Mouse (Mus musculus) gastrocnemius, postnatal 14 days (tissue): Measurements from ENCODE around the gene Rnaset2b. TPM values are rescaled to one million over a fixed set of nuclear protein-coding genes. Genes with fewer than 3 reads are reported as not detected.
"Not testable (repeated sequence)": the region's sequence is repeated elsewhere in the genome, so short reads cannot be mapped to it uniquely, and the experiment has no call there.

Experiments used
- DNase-seq: peaks from one replicate; pipeline ENCODE4 v3.0.0; 2021; ENCODE audit warnings: mixed read lengths
- intact Hi-C: fragments of 180-260 bp; cut with DNase I; formaldehyde crosslinking; loops from one replicate; pipeline ENCODE4 v1.15.1; 2025; ENCODE audit warnings: low total_unique reads
- total RNA-seq, 2 experiments: library from RNA; stranded (reverse); gene quantifications; 2 replicates each; pipeline ENCODE4 v1.2.3; 2021

The Rnaset2b gene
- total RNA-seq, 2 experiments from 2014 or later, result 96.9 to 106 TPM

DNA sequence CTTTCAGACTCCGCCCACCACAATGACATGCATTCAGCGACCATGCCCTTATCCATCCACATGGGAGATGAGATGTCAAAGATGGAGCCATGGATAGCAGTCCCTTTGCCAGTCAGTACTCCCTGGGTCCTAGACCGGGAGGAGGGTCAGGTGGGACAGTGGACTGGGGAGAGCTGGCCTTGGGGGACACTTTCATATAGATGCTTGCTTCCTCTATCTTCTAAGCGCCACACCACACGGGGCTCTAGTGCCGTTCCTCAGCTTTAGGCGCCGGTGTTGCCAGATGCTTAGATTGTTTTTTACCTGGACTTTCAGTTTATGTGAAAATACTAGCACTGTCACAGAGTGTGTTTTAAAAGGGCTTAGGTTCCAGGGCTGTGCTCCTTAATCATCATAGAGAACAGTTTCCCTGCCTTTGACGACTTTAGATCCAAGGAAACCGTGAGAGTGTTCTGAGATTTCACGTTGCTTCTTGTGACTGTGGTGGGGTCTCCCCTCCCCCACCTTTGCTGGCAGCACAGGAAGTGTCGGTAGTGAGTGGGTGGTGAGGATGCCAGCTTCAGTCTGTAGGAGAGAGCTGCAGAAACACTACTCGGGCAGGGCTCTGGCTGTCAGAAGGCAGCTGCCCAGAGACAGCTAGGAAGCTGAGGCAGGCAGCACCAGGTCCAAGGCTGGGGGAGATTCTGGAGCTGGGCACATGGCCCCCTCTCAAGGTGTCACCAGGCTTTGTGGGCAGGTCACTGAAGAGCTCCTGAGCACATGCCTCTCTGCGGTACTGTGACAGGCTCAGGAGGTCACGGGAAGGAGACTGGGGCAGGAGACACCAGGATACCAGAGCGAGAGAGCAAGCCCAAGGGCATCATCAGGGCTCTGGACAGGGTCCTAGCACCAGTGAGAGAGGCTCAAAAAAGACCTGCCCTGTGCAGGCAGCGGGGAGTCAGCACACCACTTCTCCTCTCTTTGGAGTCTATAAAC is 63.0 kb downstream of the Rnaset2b start:
- DNase-seq, intact Hi-C loops: not testable (repeated sequence)

Other genes starting within 250 kb of the Rnaset2b start
- gene Ezr, start 187.8 kb upstream of the Rnaset2b start, total RNA-seq, result 10 to 100 TPM; 10.3 to 16.5 TPM
- 10 to 100 TPM; 19.1 to 20.5 TPM for gene Rsph3b, start 22.0 kb upstream of the Rnaset2b start, total RNA-seq
- 1 to 10 TPM; 7.8 to 8.0 TPM for gene Tagap1, start 9.5 kb upstream of the Rnaset2b start, total RNA-seq
- gene Gm49721, start 8.3 kb downstream of the Rnaset2b start, total RNA-seq, result not detected
- gene Gm1604a, start 54.9 kb downstream of the Rnaset2b start, total RNA-seq, result not detected
- 10 to 100 TPM; 50.1 to 55.8 TPM for gene Rps6ka2, start 199.5 kb downstream of the Rnaset2b start, total RNA-seq